Mouse (Mus musculus): Measurements from ENCODE around the gene Dcxr. TPM values are rescaled to one million over a fixed set of nuclear protein-coding genes. Genes with fewer than 3 reads are reported as not detected.
"Not testable (repeated sequence)": the region's sequence is repeated elsewhere in the genome, so short reads cannot be mapped to it uniquely, and the experiment has no call there.

The Dcxr gene
- total RNA-seq, 2 experiments from 2014 or later, result 12.4 to 12.9 TPM

GRCm38 (mm10) chr11:120676951-120677350 is 50.1 kb downstream of the Dcxr start:
- DNase-seq (ENCODE audit: extremely low spot score in 1 of 2, low spot score in 1 of 2), result no peak

- DNase-seq (ENCODE audit: extremely low spot score in 1 of 2, low spot score in 1 of 2), result not testable (repeated sequence)
Measured at GRCm38 (mm10) chr11:120675875-120676274, 51.2 kb downstream of the Dcxr start.

Other genes with a start within 250 kb of the Dcxr start
- gene Mrpl12, start 242.7 kb downstream of the Dcxr start, total RNA-seq (2021), result 10 to 100 TPM; 60.9 to 72.0 TPM
- gene Slc25a10, start 235.4 kb downstream of the Dcxr start, total RNA-seq (2021), result 10 to 100 TPM; 18.1 to 22.4 TPM
- gene Gcgr, start 196.6 kb downstream of the Dcxr start, total RNA-seq (2021), result under 1 TPM; 0.15 to 0.19 TPM
- gene Mcrip1, start 177.6 kb downstream of the Dcxr start, total RNA-seq (2021), result 10 to 100 TPM; 86.1 to 86.5 TPM
- not detected for gene Ppp1r27, start 176.1 kb downstream of the Dcxr start, total RNA-seq (2021)
- gene P4hb, start 154.0 kb downstream of the Dcxr start, total RNA-seq (2021), result 100 to 1,000 TPM; 127 to 136 TPM
- 100 to 1,000 TPM; 306 to 324 TPM for gene Arhgdia, start 145.7 kb downstream of the Dcxr start, total RNA-seq (2021)
- gene Alyref, start 128.9 kb downstream of the Dcxr start, total RNA-seq (2021), result 10 to 100 TPM; 61.7 to 67.4 TPM
- 100 to 1,000 TPM in 1 of 2 experiments, 10 to 100 TPM in 1; 87.2 to 109 TPM for gene Anapc11, start 128.9 kb downstream of the Dcxr start, total RNA-seq (2021)
- gene Npb, start 118.8 kb downstream of the Dcxr start, total RNA-seq (2021), result 1 to 10 TPM; 2.1 to 2.9 TPM
- gene Pcyt2, start 109.3 kb downstream of the Dcxr start, total RNA-seq (2021), result 100 to 1,000 TPM; 133 to 162 TPM
- gene Sirt7, start 102.0 kb downstream of the Dcxr start, total RNA-seq (2021), result 10 to 100 TPM; 36.1 to 42.4 TPM
- gene Mafg, start 93.7 kb downstream of the Dcxr start, total RNA-seq (2021), result 10 to 100 TPM; 68.9 to 83.2 TPM
- 1 to 10 TPM; 4.3 to 4.9 TPM for gene Pycr1, start 83.5 kb downstream of the Dcxr start, total RNA-seq (2021)
- gene Myadml2, start 79.1 kb downstream of the Dcxr start, total RNA-seq (2021), result 1 to 10 TPM; 2.5 to 3.5 TPM
- 1 to 10 TPM; 4.5 to 8.2 TPM for gene Notum, start 66.1 kb downstream of the Dcxr start, total RNA-seq (2021)
- 10 to 100 TPM; 50.0 to 55.7 TPM for gene Aspscr1, start 54.3 kb downstream of the Dcxr start, total RNA-seq (2021)
- 10 to 100 TPM; 20.1 to 21.9 TPM for gene Cenpx, start 13.5 kb downstream of the Dcxr start, total RNA-seq (2021)
- 10 to 100 TPM; 47.0 to 65.2 TPM for gene Lrrc45, start 13.4 kb downstream of the Dcxr start, total RNA-seq (2021)
- gene Rac3, start 5.8 kb downstream of the Dcxr start, total RNA-seq (2021), result 10 to 100 TPM; 33.7 to 46.8 TPM
- gene Cbr2, start 4.8 kb upstream of the Dcxr start, total RNA-seq (2021), result 1 to 10 TPM; 1.5 to 1.6 TPM
- gene Hmga1b, start 35.5 kb upstream of the Dcxr start, total RNA-seq (2021), result 10 to 100 TPM; 19.9 to 22.8 TPM
- gene Rfng, start 56.9 kb upstream of the Dcxr start, total RNA-seq (2021), result 10 to 100 TPM; 68.8 to 74.1 TPM
- 100 to 1,000 TPM; 147 to 153 TPM for gene Gps1, start 57.0 kb upstream of the Dcxr start, total RNA-seq (2021)
- gene Dus1l, start 69.1 kb upstream of the Dcxr start, total RNA-seq (2021), result 10 to 100 TPM; 45.7 to 50.0 TPM
- 100 to 1,000 TPM; 191 to 198 TPM for gene Fasn, start 97.3 kb upstream of the Dcxr start, total RNA-seq (2021)
- gene Ccdc57, start 205.6 kb upstream of the Dcxr start, total RNA-seq (2021), result 1 to 10 TPM; 4.8 to 8.0 TPM
- gene Slc16a3, start 221.2 kb upstream of the Dcxr start, total RNA-seq (2021), result 1 to 10 TPM; 2.0 to 2.2 TPM

Data from layer of hippocampus, postnatal 25 days (tissue).